Mouse (Mus musculus) liver, embryonic 14.5 days (tissue): ENCODE measurements around the gene Rab20.

Experiments
- CTCF ChIP-seq: IDR thresholded peaks from 2 replicates; pipeline ENCODE4 v1.5.1; 2016; ENCODE audit warnings: antibody characterized with exemption, low read depth, control low read depth
- EP300 ChIP-seq: IDR thresholded peaks from 2 replicates; pipeline ENCODE4 v1.6.1; 2016; ENCODE audit warnings: antibody characterized with exemption, low read depth

DNA sequence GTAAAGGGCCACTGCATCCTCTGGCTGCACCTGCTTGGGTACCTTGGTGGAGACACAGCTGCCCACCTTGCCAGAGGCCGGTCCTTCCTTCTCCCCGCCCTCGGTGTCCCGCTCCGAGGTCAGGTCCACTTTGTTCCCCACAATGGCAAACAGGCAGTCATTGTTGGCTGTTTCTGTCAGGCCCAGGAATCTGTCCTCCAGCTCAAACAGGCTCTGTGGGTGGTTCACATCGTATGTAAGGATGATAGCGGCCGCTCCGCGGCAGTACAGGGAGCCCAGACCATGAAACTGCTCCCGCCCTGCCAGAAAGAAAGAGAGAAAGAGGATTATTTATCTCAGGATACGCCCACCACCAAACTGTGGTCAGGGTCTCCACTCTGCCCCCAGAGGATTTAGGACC is 24.3 kb downstream of the Rab20 start:
- TF ChIP-seq CTCF (no peak), EP300 (no peak)
